Mouse (Mus musculus): ENCODE measurements around the gene Git2. TPM values are rescaled to one million over a fixed set of nuclear protein-coding genes. Genes with fewer than 3 reads are reported as not detected.

The Git2 gene
- polyA plus RNA-seq, 1 experiment from 2014 or later: 75.1 TPM

DNA sequence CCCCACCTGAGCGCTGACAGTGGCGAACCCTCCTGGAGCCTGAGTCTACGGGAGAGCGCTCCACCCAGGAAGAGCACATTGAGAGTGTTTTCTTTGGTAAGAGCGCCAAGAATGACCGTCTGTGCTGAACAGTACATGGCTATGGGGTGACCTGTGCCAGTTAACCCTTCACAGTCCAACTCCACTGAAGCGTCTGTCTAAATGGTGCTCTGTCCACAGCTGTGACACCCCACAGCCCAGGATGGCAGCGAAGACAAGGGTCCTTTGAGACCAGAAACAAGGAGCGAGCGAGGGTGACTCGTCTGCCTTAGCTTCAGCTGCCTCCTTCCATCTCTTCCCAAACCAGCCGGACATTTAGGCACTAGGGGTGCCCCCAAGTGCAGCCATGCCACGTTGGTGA lies 86.6 kb downstream of the Git2 start:
- DNase-seq (ENCODE audit: low spot score): no peak

DNA sequence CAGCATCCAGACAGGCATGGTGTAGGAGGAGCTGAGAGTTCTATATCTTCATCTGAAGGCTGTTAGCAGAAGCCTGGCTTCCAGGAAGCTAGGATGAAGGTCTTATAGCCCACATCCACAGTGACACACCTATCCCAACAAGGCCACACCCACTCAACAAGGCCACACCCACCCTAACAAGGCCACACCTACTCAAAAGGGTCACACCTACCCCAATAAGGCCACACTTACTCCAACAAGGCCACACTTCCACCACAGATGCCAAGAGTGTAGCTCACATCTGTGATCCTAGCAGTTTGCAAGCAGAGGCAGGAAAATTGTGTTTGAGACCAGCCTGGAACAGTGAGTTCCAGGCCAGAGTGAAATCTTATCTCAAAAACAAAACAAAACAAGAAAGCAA lies 87.4 kb downstream of the Git2 start:
- DNase-seq (ENCODE audit: low spot score): no peak

DNA sequence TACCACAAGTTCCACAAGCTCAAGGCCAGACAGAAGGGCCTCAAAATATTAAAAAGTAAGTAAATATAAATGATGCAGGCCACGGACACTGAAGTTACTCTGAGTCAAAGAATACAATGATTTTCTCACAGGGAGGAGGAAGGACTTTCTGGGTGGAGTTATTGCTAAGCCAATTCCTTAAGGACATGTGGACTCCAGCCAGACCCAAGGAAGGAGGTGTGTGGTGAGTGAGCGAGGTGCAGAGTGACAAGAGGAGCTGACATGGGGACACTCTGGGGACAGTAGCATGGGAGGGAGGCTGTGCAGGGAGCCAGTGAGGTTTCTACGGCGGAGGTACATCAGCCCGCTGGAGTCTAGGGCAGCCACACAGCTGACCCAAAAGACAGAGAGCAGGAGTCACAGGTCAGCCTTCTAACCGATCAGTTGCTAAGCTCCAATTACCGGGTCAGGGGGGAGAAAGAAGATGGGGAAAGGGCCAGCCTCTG lies 88.5 kb downstream of the Git2 start:
- no peak for DNase-seq (ENCODE audit: low spot score)

DNA sequence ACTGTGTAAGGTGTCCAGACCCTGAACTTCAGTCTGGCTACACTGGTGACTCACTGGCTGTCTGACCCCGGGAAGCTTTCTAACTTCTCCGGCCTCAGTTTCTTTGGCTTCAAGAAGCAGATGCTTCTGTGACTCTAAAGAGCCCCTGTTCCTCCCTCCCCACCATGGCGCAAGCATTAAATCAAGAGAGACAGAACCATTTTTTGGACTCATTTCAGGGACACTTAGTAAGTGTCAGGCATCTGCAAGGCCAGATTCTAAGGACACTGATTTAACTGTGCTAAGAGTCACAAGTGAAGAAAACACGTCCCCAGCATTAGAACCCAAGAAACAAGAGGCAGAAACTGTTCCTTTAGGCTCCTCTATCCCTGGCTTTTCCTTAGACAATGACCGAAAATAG lies 89.3 kb downstream of the Git2 start:
- DNase-seq (ENCODE audit: low spot score): no peak

DNA sequence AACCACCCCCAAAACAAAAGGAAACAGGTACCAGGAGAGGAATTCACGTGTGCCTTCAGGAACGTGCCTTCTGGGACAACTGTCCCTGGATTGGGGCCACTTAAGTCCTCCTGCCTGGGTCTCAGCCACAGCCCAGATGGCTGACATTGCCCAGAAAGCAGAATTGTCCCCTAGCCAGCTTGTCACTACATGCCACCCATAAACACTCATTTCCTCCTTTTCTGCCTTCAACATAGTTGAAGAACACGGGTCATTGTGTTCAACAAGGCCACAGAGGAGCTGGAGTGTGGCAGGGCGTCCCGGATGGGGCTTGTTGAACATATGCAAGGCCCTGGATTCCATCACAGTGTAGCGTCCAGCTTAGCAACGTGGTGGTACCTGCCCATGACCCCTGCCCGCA lies 93.6 kb downstream of the Git2 start:
- no peak for DNase-seq (ENCODE audit: low spot score)

DNA sequence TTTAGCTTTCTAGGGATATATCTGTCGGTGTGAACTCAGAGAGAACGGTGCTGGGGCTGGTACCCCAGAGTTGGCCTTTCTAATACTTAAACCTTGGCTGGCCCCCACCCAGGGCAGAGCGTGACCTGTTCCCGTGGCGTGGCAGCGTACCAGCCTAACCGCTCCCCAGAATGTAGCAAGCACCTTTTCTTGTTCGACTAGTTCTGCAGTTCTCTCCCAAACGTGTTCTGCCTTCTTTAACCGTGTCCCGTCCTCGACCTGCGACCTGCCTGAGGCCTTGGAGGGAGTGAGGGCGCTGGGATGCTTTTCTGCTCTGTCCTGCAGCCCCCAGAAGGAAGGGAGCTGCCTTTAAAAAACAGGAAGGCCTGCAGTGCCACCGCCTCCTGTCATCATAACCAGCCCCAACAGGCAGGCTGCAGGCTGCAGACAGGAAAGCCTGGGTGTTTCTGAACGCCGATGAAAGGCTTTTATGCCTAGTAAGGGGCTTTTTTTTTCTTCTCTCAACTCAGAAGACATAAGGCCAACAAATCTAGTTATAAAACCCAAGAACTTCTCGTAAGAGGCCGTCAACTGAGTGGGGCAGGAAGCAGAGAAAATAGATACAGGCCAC lies 94.5 kb downstream of the Git2 start:
- DNase-seq (ENCODE audit: low spot score): peak; percentile 69

DNA sequence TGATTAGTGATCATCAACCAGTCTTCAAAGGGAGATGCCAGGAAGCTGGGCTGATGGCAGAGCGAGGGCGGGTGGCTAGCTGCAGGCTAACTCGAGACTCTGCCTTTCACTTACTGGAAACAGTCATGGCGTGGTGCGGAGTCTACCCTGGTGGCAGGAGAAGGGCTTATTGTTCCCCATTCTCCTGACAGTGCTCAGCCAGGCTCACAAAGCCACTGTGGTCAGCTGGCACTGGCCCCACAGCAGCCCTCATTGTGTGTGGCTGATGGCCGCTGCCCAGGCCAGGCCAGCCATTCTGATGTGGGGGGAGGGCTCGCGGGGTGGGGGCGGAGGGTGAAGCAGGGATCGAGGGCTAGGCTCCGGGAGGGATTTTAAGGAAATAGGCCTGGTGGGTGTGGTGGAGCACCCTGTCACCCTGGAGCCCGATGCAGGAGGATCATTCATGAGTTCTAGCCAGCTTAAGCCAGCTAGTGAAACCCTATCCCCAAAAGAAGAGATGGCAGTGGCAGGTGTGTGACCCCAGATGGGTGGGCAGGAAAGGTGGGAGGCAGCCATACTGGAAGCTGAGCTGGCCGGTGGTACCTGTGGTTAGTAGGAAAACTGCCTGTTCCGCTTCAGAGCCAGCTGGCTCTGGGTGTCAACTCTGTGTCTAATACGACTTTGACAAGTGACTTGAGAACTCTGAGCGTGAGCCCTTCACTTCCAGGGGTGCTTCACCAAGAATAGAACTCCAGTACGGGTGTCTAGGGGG lies 95.3 kb downstream of the Git2 start:
- peak; percentile 45 for DNase-seq (ENCODE audit: low spot score)

Small RNA genes within 50 kb of the gene (microRNA-seq; reads per million reads assigned to microRNA genes)
- gene Mir7028 (ENCODE audit: borderline number of aligned reads): not detected

Other genes with a start within 250 kb of the Git2 start
- gene Fam222a, start 207.5 kb downstream of the Git2 start, polyA plus RNA-seq (2015; fragmentation: Nextera tagmentation; extraction: Ambion mirVana): 1.6 and 2.3 TPM in 2 replicates
- gene Trpv4, start 117.1 kb downstream of the Git2 start, polyA plus RNA-seq (2015; fragmentation: Nextera tagmentation; extraction: Ambion mirVana): 1.1 TPM in 2 replicates
- gene Gltp, start 84.5 kb downstream of the Git2 start, polyA plus RNA-seq (2015; fragmentation: Nextera tagmentation; extraction: Ambion mirVana): 134 and 147 TPM in 2 replicates
- 9.8 and 10.8 TPM in 2 replicates for gene Tchp, start 67.8 kb downstream of the Git2 start, polyA plus RNA-seq (2015; fragmentation: Nextera tagmentation; extraction: Ambion mirVana)
- gene Ankrd13a, start 840 bp downstream of the Git2 start, polyA plus RNA-seq (2015; fragmentation: Nextera tagmentation; extraction: Ambion mirVana): 80.3 and 86.3 TPM in 2 replicates
- 119 and 139 TPM in 2 replicates for gene 1500011B03Rik, start 48.0 kb upstream of the Git2 start, polyA plus RNA-seq (2015; fragmentation: Nextera tagmentation; extraction: Ambion mirVana)
- gene 4930519G04Rik, start 78.1 kb upstream of the Git2 start, polyA plus RNA-seq (2015; fragmentation: Nextera tagmentation; extraction: Ambion mirVana): not detected in 2 replicates
- gene Gm9936, start 83.2 kb upstream of the Git2 start, polyA plus RNA-seq (2015; fragmentation: Nextera tagmentation; extraction: Ambion mirVana): not detected in 2 replicates
- 77.9 and 95.8 TPM in 2 replicates for gene Oasl2, start 121.4 kb upstream of the Git2 start, polyA plus RNA-seq (2015; fragmentation: Nextera tagmentation; extraction: Ambion mirVana)
- gene Oasl1, start 147.7 kb upstream of the Git2 start, polyA plus RNA-seq (2015; fragmentation: Nextera tagmentation; extraction: Ambion mirVana): 5.0 and 6.3 TPM in 2 replicates
- 58.5 and 69.2 TPM in 2 replicates for gene 2210016L21Rik, start 166.6 kb upstream of the Git2 start, polyA plus RNA-seq (2015; fragmentation: Nextera tagmentation; extraction: Ambion mirVana)
- gene Hnf1a, start 195.6 kb upstream of the Git2 start, polyA plus RNA-seq (2015; fragmentation: Nextera tagmentation; extraction: Ambion mirVana): 1.3 and 1.6 TPM in 2 replicates
- gene Sppl3, start 235.6 kb upstream of the Git2 start, polyA plus RNA-seq (2015; fragmentation: Nextera tagmentation; extraction: Ambion mirVana): 15.2 and 22.3 TPM in 2 replicates